In the genomic region with DNA sequence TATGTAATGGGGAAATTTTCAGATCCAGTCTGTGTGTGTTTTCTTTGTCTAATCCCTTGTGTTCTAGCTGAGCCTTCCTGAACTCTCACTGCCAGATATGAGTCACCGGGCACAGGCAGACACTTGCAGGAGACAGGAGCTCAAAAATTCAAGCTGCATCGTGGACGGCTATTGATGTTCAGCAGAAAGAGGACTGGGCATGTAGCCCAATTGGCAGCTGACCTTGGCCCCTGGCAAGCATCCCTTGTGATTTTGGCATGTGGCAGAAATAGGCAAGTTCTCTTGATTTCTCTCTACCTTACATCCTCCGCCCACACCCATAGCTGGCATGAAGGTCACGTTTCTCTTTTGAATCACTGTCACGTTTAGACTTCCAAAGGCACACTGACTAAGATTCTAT, we compare ENCODE assay signal across 9 mouse cellular contexts. TPM values are rescaled to one million over a fixed set of nuclear protein-coding genes. Genes with fewer than 3 reads are reported as not detected.
DNase-seq lines count a peak whose midpoint lies in the region; ATAC-seq lines count a peak whose summit lies in the region.
"Had no signal": no experiment of that assay in that cellular context is flagged by ENCODE, and none has a peak within 500 bp of the region (broad histone marks: within the 10 kb centered on the region; RNA-seq: fewer than 3 reads in every experiment).

No protein-coding gene starts in this region.

- no peak for ATAC-seq in embryonic facial prominence, embryonic 14.5 days (ENCODE audit: low read depth)
- 0 out of 2 replicates have a peak, but pooled peaks have one; percentile 11 for ATAC-seq in stomach, embryonic 16.5 days (ENCODE audit: insufficient read depth, low FRiP score)

- H3K36me3 ChIP-seq in embryonic facial prominence, embryonic 14.5 days (ENCODE audit: control insufficient read depth, insufficient read depth, low read length): no peaks in the 10 kb centered on the region
- H3K36me3 ChIP-seq in embryonic facial prominence, embryonic 10.5 days (replicated peaks): no peaks in the 10 kb centered on the region
- no peaks in the 10 kb centered on the region for H3K36me3 ChIP-seq in stomach, embryonic 16.5 days (ENCODE audit: control insufficient read depth, insufficient read depth, low read length)
- H3K36me3 ChIP-seq: limb, embryonic 15.5 days had no signal

- H3K4me1 ChIP-seq in embryonic facial prominence, embryonic 14.5 days (ENCODE audit: control insufficient read depth, insufficient read depth, low read length): no peaks in the 10 kb centered on the region
- no peaks in the 10 kb centered on the region for H3K4me1 ChIP-seq in embryonic facial prominence, embryonic 10.5 days
- 0 out of 2 replicates have a peak, but pooled peaks cover 4% of the 10 kb centered on the region for H3K4me1 ChIP-seq in stomach, embryonic 16.5 days (ENCODE audit: control insufficient read depth, insufficient read depth, low read length)
- H3K4me1 ChIP-seq: limb, embryonic 15.5 days had no signal

- peak; percentile 51 for DNase-seq in embryonic facial prominence, embryonic 14.5 days (ENCODE audit: low spot score)
- DNase-seq in embryonic facial prominence, embryonic 10.5 days (ENCODE audit: low spot score): no peak
- DNase-seq in MN1 (ENCODE audit: low spot score): peak; percentile 95
- DNase-seq in cerebellum, postnatal 10 days: peak; percentile 89 to 92
- DNase-seq in heart, adult 9 months (ENCODE audit: low spot score in 2 of 2): peak; percentile 28 to 68
- peak; percentile 58 to 69 for DNase-seq in left cerebral cortex, adult 18-20 months (ENCODE audit: low spot score in 2 of 2)
- no peak for DNase-seq in thymus, postnatal 4 days

- no peaks in the 10 kb centered on the region for H3K27me3 ChIP-seq in embryonic facial prominence, embryonic 14.5 days (replicated peaks; ENCODE audit: control insufficient read depth, insufficient read depth, low read length)
- H3K27me3 ChIP-seq in embryonic facial prominence, embryonic 10.5 days (replicated peaks; ENCODE audit: low read depth, poor library complexity, severe bottlenecking): no peaks in the 10 kb centered on the region
- no peaks in the 10 kb centered on the region for H3K27me3 ChIP-seq in stomach, embryonic 16.5 days (ENCODE audit: control insufficient read depth, insufficient read depth, low read length)
- H3K27me3 ChIP-seq: limb, embryonic 15.5 days had no signal

- WGBS in embryonic facial prominence, embryonic 14.5 days: 72% methylated on average over 6 of the region's 6 CpGs
- 89% methylated on average over 6 of the region's 6 CpGs for WGBS in embryonic facial prominence, embryonic 10.5 days
- WGBS in stomach, embryonic 16.5 days: 63% methylated on average over 6 of the region's 6 CpGs

- H3K4me3 ChIP-seq in embryonic facial prominence, embryonic 14.5 days (ENCODE audit: low read depth, low read length): no peak overlapping the region
- H3K4me3 ChIP-seq in embryonic facial prominence, embryonic 10.5 days: no peak overlapping the region
- no peak overlapping the region for H3K4me3 ChIP-seq in stomach, embryonic 16.5 days (replicated peaks; ENCODE audit: low read length)
- H3K4me3 ChIP-seq: limb, embryonic 15.5 days had no signal

- no peak overlapping the region for H3K27ac ChIP-seq in embryonic facial prominence, embryonic 14.5 days (replicated peaks; ENCODE audit: low read depth, low read length)
- H3K27ac ChIP-seq in embryonic facial prominence, embryonic 10.5 days (replicated peaks): no peak overlapping the region
- peak overlapping the region; percentile 62 for H3K27ac ChIP-seq in stomach, embryonic 16.5 days (ENCODE audit: low read length)

- no peak overlapping the region for H3K9ac ChIP-seq in embryonic facial prominence, embryonic 14.5 days (ENCODE audit: low read depth, low read length)
- no peak overlapping the region for H3K9ac ChIP-seq in stomach, embryonic 16.5 days (ENCODE audit: low read length)
- H3K9ac ChIP-seq: limb, embryonic 15.5 days had no signal

- H3K4me2 ChIP-seq in embryonic facial prominence, embryonic 14.5 days (ENCODE audit: low read depth, low read length): no peak overlapping the region
- H3K4me2 ChIP-seq in stomach, embryonic 16.5 days (ENCODE audit: low read depth, low read length): no peak overlapping the region
- H3K4me2 ChIP-seq: limb, embryonic 15.5 days had no signal

- no peaks in the 10 kb centered on the region for H3K9me3 ChIP-seq in embryonic facial prominence, embryonic 14.5 days (ENCODE audit: control insufficient read depth, low read length)
- H3K9me3 ChIP-seq in embryonic facial prominence, embryonic 10.5 days: no peaks in the 10 kb centered on the region
- H3K9me3 ChIP-seq in stomach, embryonic 16.5 days (replicated peaks; ENCODE audit: control insufficient read depth, low read length): 0 out of 2 replicates have a peak, but pooled peaks cover under 1% of the 10 kb centered on the region
- H3K9me3 ChIP-seq: limb, embryonic 15.5 days had no signal

RNA-seq across cellular contexts. Expression of a gene that starts 15.0 kb away (rescaled TPM):
- polyA plus RNA-seq in embryonic facial prominence, embryonic 14.5 days (2014; fragmentation: Nextera tagmentation; extraction: Ambion mirVana): 24.8 and 26.6 TPM in 2 replicates
- 13.5 TPM in 2 replicates for polyA plus RNA-seq in embryonic facial prominence, embryonic 10.5 days (2016; fragmentation: Nextera tagmentation; extraction: Ambion mirVana)
- total RNA-seq in left cerebral cortex, adult 18-20 months (2021): 10 to 100 TPM; 38.8 to 43.2 TPM
- 18.9 and 21.3 TPM in 2 replicates for polyA plus RNA-seq in stomach, embryonic 16.5 days (2015; fragmentation: Nextera tagmentation; extraction: Ambion mirVana)

Comparison
In these comparisons a context has a peak if more than half of its experiments do, and no peak if none do; other contexts are left out.
1. DNase-seq: peak in embryonic facial prominence, embryonic 14.5 days (single experiment), MN1 (single experiment), cerebellum, postnatal 10 days (2 of 2), heart, adult 9 months (2 of 2) and left cerebral cortex, adult 18-20 months (2 of 2); none in embryonic facial prominence, embryonic 10.5 days (single experiment) and thymus, postnatal 4 days (single experiment).